ENCODE assay signal across 15 mouse cellular contexts in genomic region chr17:92077041-92077440, GRCm38 (mm10).
DNase-seq lines count a peak whose midpoint lies in the region.
"Had no signal": no experiment of that assay in that cellular context is flagged by ENCODE, and none has a peak within 500 bp of the region (broad histone marks: within the 10 kb centered on the region; RNA-seq: fewer than 3 reads in every experiment).

No protein-coding gene starts in this region.

- intact Hi-C loops in heart, postnatal 10 days (cut with DNase I) = no loop called here

- peak; percentile 74 to 77 for DNase-seq in cerebellum, postnatal 14 days
- no peak for DNase-seq in cerebellum, postnatal 4 days (ENCODE audit: low spot score in 2 of 2)
- DNase-seq in heart, postnatal 10 days = peak; percentile 1 to 4
- no peak for DNase-seq in heart, adult 8-10 months (ENCODE audit: low spot score)
- peak; percentile 2 for DNase-seq in lung, postnatal 14 days
- DNase-seq in lung, postnatal 10 days = no peak
- DNase-seq in thymus, postnatal 10 days (ENCODE audit: low spot score in 2 of 2) = no peak
- DNase-seq: adrenal gland, adult 2 months; adrenal gland, postnatal 25 days; cerebellum, adult 8-10 months; gastrocnemius, adult 2 months; gastrocnemius, postnatal 36 days; heart, adult 11 months; kidney, adult 11 months; kidney, adult 9 months had no signal

Comparison
In these comparisons a context has a peak if more than half of its experiments do, and no peak if none do; other contexts are left out.
1. DNase-seq: peak in cerebellum, postnatal 14 days (2 of 2), heart, postnatal 10 days (2 of 2) and lung, postnatal 14 days (single experiment); none in cerebellum, postnatal 4 days (0 of 2), heart, adult 8-10 months (single experiment), lung, postnatal 10 days (single experiment) and thymus, postnatal 10 days (0 of 2).